Mouse (Mus musculus): ENCODE measurements around the gene Chmp4b. TPM values are rescaled to one million over a fixed set of nuclear protein-coding genes. Genes with fewer than 3 reads are reported as not detected.

The Chmp4b gene
- polyA plus RNA-seq, 1 experiment: 27.6 TPM

DNA sequence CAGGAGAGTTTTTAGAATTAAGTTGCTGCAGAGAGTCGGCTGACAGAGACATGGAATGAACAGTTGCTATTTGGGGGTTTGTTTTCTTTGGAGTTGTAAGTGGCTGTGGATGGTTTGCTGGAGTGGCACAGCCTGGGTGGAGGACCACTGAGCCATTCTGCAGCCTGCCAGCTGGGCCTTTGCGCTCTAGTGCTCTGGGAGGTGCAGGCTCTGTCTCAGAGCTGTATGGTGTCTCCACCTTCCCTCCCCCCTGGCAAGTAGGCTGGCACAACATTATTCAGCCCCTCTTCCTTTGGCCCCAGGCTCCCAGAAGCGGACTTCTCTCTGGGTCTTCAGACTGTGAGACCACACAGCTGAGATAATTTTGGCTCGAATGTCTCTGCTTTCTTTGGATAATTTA is 22.5 kb downstream of the Chmp4b start:
- no peaks in the 10 kb centered on the region for H3K27me3 ChIP-seq (ENCODE audit: control insufficient read depth)
- peaks cover 48% of the 10 kb centered on the region for H3K36me3 ChIP-seq (ENCODE audit: control insufficient read depth)
- TF ChIP-seq TAL1 (IDR thresholded peaks at IDR 0.05; ENCODE audit: low read length) (no peak), GATA1 (IDR thresholded peaks at IDR 0.05; ENCODE audit: low read length) (no peak)
- H3K4me3 ChIP-seq (replicated peaks): no peak overlapping the region
- peaks cover 42% of the 10 kb centered on the region for H3K4me1 ChIP-seq (ENCODE audit: control insufficient read depth)
- no peaks in the 10 kb centered on the region for H3K9me3 ChIP-seq (ENCODE audit: control insufficient read depth, low read length)

DNA sequence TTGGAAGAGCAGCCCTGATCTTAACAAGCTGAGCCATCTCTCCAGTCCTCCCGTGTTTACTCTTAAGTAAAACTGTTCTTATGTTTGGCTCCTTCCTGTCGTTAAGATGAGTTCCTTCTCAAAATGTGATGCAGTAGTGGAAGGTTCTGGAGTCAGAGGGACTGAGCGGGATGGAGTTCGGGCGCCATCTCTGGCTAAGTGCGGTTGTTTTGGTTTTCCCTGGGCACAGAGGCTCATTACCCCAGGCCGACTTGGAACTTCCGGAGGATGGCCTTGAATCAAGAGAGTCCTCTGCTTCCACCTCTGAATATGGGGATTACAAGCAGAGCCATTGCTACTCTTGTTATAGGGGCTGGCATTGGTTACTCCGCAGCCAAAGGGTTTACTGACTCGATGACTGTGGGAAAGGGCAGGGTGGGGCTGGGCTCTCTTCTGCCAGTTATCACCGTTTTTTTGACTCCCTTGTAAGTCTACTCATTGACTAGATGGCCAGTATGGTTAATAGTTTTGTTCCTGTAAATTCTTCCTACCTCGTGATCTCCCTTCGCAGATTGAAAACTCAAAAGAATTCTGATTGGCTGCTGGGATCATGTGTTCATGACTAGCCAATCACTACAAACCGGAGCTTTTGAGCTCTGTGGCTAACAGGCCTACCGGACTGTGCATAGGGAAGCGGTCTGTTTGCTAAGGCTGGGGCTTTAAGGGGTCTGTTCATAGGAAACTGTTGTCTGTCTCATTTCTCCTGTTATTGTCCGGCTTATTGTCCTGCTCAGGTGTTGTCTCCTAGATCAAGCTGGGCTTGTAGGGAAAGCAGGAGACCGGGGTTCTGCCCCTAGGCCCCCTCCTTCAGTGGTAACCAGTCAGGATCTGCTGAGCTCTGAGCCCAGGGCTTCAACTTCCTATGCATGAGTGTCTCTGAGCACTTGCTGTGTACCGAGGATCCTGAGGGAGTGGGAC is 25.4 kb downstream of the Chmp4b start:
- Histone ChIP-seq H3K4me3 (replicated peaks) (peak overlapping the region; percentile 60), H3K9me3 (ENCODE audit: control insufficient read depth, low read length) (no peaks in the 10 kb centered on the region), H3K36me3 (ENCODE audit: control insufficient read depth) (peaks cover 43% of the 10 kb centered on the region), H3K27me3 (ENCODE audit: control insufficient read depth) (no peaks in the 10 kb centered on the region), H3K4me1 (ENCODE audit: control insufficient read depth) (peaks cover 53% of the 10 kb centered on the region)
- TF ChIP-seq GATA1 (IDR thresholded peaks at IDR 0.05; ENCODE audit: low read length) (no peak), TAL1 (IDR thresholded peaks at IDR 0.05; ENCODE audit: low read length) (no peak)

DNA sequence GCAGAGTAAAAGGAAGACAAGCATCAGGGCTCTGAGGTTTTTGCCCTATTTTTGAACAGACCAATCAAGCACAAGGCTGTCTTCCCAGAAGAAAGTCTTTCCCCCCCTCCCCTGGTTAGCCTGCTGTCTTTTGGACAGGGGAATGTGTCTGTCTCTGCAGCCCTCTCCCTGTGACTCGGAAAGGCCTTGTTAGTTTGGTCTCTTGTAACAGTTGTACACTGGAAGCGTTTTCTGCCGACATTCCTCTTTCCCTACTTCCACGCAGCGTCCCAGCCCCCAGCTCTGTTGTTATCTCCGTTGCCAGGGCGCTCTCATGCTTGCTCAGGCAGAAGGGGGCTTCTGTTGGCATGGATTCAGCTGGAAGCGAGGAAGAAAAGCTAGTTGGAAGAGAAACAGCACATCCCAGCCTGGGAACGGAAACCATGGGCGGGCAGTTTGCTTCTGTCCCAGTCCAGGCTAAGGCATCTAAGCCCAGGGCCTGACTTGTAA is 26.2 kb downstream of the Chmp4b start:
- Histone ChIP-seq H3K4me3 (replicated peaks) (peak overlapping the region; percentile 60), H3K36me3 (ENCODE audit: control insufficient read depth) (peaks cover 46% of the 10 kb centered on the region), H3K4me1 (ENCODE audit: control insufficient read depth) (peaks cover 56% of the 10 kb centered on the region), H3K9me3 (ENCODE audit: control insufficient read depth, low read length) (no peaks in the 10 kb centered on the region), H3K27me3 (ENCODE audit: control insufficient read depth) (no peaks in the 10 kb centered on the region)
- TF ChIP-seq GATA1 (IDR thresholded peaks at IDR 0.05; ENCODE audit: low read length): 0 out of 2 replicates have a peak, but pooled peaks have one; percentile 16
- no peak for TF ChIP-seq TAL1 (IDR thresholded peaks at IDR 0.05; ENCODE audit: low read length)

DNA sequence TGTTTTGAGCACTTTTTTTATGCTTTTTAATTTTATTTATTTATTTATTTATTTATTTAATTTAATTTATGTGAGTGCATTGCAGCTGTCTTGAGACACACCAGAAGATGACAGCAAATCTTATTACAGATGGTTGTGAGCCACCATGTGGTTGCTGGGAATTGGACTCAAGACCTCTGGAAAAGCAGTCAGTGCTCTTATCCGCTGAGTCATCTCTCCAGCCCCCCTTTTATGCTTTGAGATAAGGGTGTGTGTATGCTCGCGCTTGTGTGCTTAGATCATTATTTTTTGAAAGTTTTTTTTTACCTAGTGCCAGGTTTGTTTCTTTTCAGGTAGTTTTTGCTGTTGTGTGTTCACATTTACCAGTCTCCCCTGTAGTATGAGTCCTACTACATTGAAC is 27.5 kb downstream of the Chmp4b start:
- Histone ChIP-seq H3K27me3 (ENCODE audit: control insufficient read depth) (no peaks in the 10 kb centered on the region), H3K9me3 (ENCODE audit: control insufficient read depth, low read length) (no peaks in the 10 kb centered on the region), H3K4me1 (ENCODE audit: control insufficient read depth) (peaks cover 54% of the 10 kb centered on the region), H3K4me3 (replicated peaks) (no peak overlapping the region), H3K36me3 (ENCODE audit: control insufficient read depth) (peaks cover 38% of the 10 kb centered on the region)
- TF ChIP-seq TAL1 (IDR thresholded peaks at IDR 0.05; ENCODE audit: low read length) (no peak), GATA1 (IDR thresholded peaks at IDR 0.05; ENCODE audit: low read length) (no peak; the same call in 1 of the 2 replicates)

DNA sequence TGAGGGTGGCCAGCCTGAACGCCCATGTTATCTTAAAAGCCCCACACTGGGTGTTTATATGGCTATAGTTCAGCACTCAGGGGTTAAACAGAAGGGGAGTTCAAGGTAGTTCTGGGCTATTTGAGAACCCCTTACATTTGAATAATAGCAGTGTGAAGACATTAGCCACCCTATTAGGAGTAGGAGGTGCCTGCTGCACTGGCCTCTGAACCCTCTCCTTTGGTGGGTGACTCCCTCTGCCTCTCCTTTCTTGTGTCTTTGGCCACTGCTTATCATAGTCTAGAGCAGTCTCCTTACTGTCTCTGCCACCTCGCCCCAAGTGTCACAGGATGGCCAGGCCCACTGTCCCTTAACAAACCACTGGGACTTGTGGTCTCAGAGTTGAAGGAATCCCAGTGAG is 28.8 kb downstream of the Chmp4b start:
- Histone ChIP-seq H3K4me1 (ENCODE audit: control insufficient read depth) (peaks cover 55% of the 10 kb centered on the region), H3K9me3 (ENCODE audit: control insufficient read depth, low read length) (no peaks in the 10 kb centered on the region), H3K27me3 (ENCODE audit: control insufficient read depth) (no peaks in the 10 kb centered on the region), H3K4me3 (replicated peaks) (no peak overlapping the region), H3K36me3 (ENCODE audit: control insufficient read depth) (peaks cover 47% of the 10 kb centered on the region)
- TF ChIP-seq GATA1 (IDR thresholded peaks at IDR 0.05; ENCODE audit: low read length): no peak
- no peak for TF ChIP-seq TAL1 (IDR thresholded peaks at IDR 0.05; ENCODE audit: low read length)

DNA sequence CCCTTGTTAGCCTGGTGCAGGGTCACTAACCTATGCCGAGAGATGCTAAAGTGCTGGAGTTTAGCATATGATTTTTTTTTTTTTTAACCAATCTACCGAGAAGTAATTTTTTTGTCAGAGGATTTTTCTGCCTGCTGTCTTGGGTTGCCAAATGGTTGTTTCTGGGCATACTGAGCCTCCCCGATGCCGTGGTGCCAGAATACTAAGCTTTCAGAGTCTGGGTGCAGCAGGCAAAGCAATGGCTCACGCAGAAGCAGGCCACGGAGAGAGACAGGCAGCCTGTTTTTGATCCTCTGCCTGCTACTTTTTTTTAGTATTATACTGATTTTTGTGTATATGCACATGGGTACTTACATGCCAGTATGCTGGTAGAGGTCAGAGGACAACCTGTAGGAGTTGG is 29.4 kb downstream of the Chmp4b start:
- Histone ChIP-seq H3K27me3 (ENCODE audit: control insufficient read depth) (no peaks in the 10 kb centered on the region), H3K36me3 (ENCODE audit: control insufficient read depth) (peaks cover 43% of the 10 kb centered on the region), H3K4me1 (ENCODE audit: control insufficient read depth) (peaks cover 52% of the 10 kb centered on the region), H3K9me3 (ENCODE audit: control insufficient read depth, low read length) (no peaks in the 10 kb centered on the region), H3K4me3 (replicated peaks) (no peak overlapping the region)
- TF ChIP-seq TAL1 (IDR thresholded peaks at IDR 0.05; ENCODE audit: low read length): no peak
- TF ChIP-seq GATA1 (IDR thresholded peaks at IDR 0.05; ENCODE audit: low read length): no peak

DNA sequence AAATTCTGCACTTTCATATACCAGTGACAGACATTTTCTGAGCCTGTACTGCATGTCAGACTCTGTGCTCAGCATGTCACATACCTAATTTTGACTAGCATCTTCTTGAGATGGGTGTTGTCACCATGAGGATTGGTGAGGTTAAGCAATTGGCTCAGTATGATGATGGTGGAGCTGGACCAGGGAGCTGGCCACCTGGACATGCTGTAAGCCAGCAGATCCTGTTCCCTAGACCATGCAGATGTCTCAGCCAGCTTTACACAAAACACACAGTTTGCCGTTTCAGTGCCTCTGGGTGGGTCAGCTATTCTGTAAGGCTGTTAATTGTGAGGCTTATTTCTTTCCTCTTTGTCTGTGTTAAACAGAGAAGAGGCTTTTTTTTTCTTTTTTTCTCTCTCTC is 31.2 kb downstream of the Chmp4b start:
- TF ChIP-seq TAL1 (IDR thresholded peaks at IDR 0.05; ENCODE audit: low read length) (no peak), GATA1 (IDR thresholded peaks at IDR 0.05; ENCODE audit: low read length) (no peak)
- H3K36me3 ChIP-seq (ENCODE audit: control insufficient read depth): peaks cover 49% of the 10 kb centered on the region
- H3K4me1 ChIP-seq (ENCODE audit: control insufficient read depth): peaks cover 36% of the 10 kb centered on the region
- H3K9me3 ChIP-seq (ENCODE audit: control insufficient read depth, low read length): no peaks in the 10 kb centered on the region
- H3K27me3 ChIP-seq (ENCODE audit: control insufficient read depth): no peaks in the 10 kb centered on the region
- no peak overlapping the region for H3K4me3 ChIP-seq (replicated peaks)

DNA sequence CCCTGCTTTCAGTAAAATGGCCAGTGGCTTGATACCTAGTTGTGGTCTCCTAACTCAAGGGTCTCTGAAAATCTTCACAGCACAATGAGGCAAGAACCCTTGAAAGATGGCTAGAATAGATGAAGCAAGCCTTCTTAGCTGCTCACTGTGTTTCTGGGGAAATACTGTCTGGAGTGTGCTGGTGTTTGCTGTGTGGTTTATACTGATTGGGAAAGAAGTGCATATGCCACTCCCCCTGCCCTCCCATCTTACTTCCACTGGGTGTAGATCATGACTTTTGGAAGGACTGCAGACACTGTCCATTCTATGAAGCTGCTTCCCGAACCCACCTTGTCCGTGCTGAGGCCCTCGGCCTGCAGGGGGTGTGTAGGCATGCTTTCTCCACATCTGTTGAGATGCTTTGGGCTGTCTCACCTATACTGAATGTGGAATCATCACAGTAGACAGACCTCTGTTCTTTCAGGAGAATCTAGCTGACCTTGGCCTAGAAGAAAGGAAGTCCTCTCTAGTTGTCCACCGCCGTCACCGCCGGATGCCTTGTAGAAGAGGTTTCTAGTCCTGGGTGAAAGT is 33.5 kb downstream of the Chmp4b start:
- H3K36me3 ChIP-seq (ENCODE audit: control insufficient read depth): peaks cover 62% of the 10 kb centered on the region
- H3K4me1 ChIP-seq (ENCODE audit: control insufficient read depth): peaks cover 18% of the 10 kb centered on the region
- TF ChIP-seq TAL1 (IDR thresholded peaks at IDR 0.05; ENCODE audit: low read length) (no peak), GATA1 (IDR thresholded peaks at IDR 0.05; ENCODE audit: low read length) (no peak)
- no peak overlapping the region for H3K4me3 ChIP-seq (replicated peaks)
- no peaks in the 10 kb centered on the region for H3K9me3 ChIP-seq (ENCODE audit: control insufficient read depth, low read length)
- H3K27me3 ChIP-seq (ENCODE audit: control insufficient read depth): no peaks in the 10 kb centered on the region

DNA sequence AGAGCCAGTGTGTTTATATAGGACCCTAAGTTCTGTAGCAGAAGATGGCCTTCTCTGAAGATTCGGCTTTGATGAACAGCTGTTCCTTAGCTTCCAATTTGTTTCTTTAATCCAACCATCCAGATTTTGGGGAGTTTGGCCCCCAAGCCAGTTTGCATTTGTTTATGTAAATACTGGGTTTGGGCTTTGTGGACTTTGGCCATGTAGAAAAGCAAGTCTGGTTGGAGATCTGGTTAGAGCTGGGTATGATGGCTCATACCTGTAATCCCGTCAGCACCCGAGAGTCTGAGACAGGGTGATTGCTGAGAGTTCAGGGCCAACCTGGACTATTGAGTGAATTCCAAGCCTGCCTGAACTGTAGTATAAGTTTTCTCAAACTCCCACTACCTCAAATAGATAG is 34.3 kb downstream of the Chmp4b start:
- H3K27me3 ChIP-seq (ENCODE audit: control insufficient read depth): no peaks in the 10 kb centered on the region
- TF ChIP-seq TAL1 (IDR thresholded peaks at IDR 0.05; ENCODE audit: low read length): no peak
- no peak for TF ChIP-seq GATA1 (IDR thresholded peaks at IDR 0.05; ENCODE audit: low read length)
- H3K4me3 ChIP-seq (replicated peaks): no peak overlapping the region
- peaks cover 65% of the 10 kb centered on the region for H3K36me3 ChIP-seq (ENCODE audit: control insufficient read depth)
- H3K4me1 ChIP-seq (ENCODE audit: control insufficient read depth): peaks cover 10% of the 10 kb centered on the region
- no peaks in the 10 kb centered on the region for H3K9me3 ChIP-seq (ENCODE audit: control insufficient read depth, low read length)
